1 mouse cellular context compared by ENCODE assay signal in the genomic region with DNA sequence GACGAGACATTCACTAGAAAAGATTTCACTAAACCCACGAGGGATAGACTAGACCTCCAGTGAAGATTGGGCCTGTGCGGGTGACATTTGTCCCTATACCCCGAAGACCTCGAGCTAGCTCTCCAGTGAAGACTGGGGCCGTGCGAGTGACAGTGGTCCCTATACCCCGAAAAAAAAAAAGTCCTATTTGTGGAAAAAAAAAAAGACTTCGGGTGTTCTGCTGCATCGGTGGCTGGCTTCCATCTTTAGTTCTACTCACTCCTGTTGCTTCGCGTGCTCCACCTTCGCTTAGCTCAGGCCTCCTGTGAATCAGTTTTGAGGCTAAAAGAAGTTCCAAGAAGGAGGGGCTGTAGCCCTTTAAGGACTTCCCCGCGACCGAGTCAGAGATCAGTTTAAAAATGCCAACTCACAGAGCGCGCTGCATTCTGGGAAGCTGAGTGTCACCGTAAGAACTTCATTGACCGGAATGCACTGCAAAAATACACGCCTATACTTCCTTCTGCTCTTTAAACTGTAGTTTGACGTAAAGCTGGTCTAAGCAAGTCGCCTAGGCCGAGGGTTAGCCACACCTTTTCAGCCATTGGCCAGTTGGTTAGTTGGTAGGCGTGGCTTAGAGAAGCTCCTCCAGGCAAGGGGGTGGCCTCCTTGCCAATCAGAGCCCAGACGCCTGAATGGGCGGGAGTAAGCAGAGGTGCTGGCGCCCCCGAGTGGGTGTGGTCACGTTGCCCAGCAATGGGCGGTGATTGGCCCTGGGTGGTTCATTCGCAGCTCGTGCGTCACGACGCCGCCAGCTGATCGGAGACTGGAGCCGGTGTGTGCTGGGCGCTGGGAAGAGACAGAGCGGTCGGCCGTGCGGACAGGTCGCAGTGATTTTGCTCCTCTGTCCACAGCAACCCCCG.
TF ChIP-seq lines count a peak whose summit lies in the region.

A gene (plus strand): TSS at position 872 of the 899 bp plus-strand sequence.

TF ChIP-seq in MEL, 35 proteins besides CTCF, POLR2A, EP300 and RAD21 (continued from another document):
- TF ChIP-seq ETS1 (IDR thresholded peaks at IDR 0.05; ENCODE audit: low read depth, low read length) (peak; percentile 87), MAFK (IDR thresholded peaks at IDR 0.05; ENCODE audit: borderline replicate concordance, low read depth, low read length) (peak; percentile 84; the same call in 1 of the 2 replicates), MXI1 (IDR thresholded peaks at IDR 0.05; ENCODE audit: low read depth, low read length) (peak; percentile 93), MEF2A (IDR thresholded peaks at IDR 0.05; ENCODE audit: extremely low read depth, insufficient replicate concordance, low read depth, low read length, poor library complexity, severe bottlenecking) (no peak), CHD1 (IDR thresholded peaks at IDR 0.05; ENCODE audit: low read depth, low read length) (peak; percentile 89), MYC (IDR thresholded peaks at IDR 0.05; ENCODE audit: low read depth, low read length) (peak; percentile 74; the same call in 1 of the 2 replicates), GATA1 (IDR thresholded peaks at IDR 0.05; ENCODE audit: low read depth, low read length) (peak; percentile 19; the same call in 1 of the 2 replicates), MYB (IDR thresholded peaks at IDR 0.05; ENCODE audit: low read depth, low read length) (0 out of 2 replicates have a peak, but pooled peaks have one; percentile 58), ZC3H11A (IDR thresholded peaks at IDR 0.05; ENCODE audit: low read depth, low read length) (no peak), USF2 (IDR thresholded peaks at IDR 0.05; ENCODE audit: borderline replicate concordance in 1 of 2, insufficient read depth in 1 of 2, low read depth in 1 of 2, low read length in 2 of 2) (peak in 1 of 2 experiments; percentile 71; a peak in 2 of 4 replicates), RCOR1 (IDR thresholded peaks at IDR 0.05; ENCODE audit: low read depth, low read length) (no peak), GABPA (IDR thresholded peaks at IDR 0.05; ENCODE audit: low read depth, low read length) (peak; percentile 88), NELFE (IDR thresholded peaks at IDR 0.05; ENCODE audit: low read depth, low read length) (peak; percentile 75), UBTF (IDR thresholded peaks at IDR 0.05; ENCODE audit: borderline replicate concordance, insufficient read depth, low read depth, low read length) (no peak), POLR2AphosphoS2 (IDR thresholded peaks at IDR 0.05; ENCODE audit: low read length) (no peak; the same call in none of the 2 replicates)
TF ChIP-seq in MEL: peak in this region for 22.
